Mouse (Mus musculus) ES-E14 (cell line): ENCODE measurements at regions not wholly inside any gene's neighbourhood (a gene's known extent, or its start where the extent isn't known, plus 50 kb on each side); places are given as distances from the start of the nearest gene placed in this dataset.

Experiments used
- HCFC1 ChIP-seq: IDR thresholded peaks from 2 replicates; pipeline ENCODE4 v1.6.1; 2012; ENCODE audit warnings: low read length, inconsistent platforms, borderline replicate concordance; ENCODE audit not compliant: insufficient read depth
- MAFK ChIP-seq: IDR thresholded peaks from 2 replicates; pipeline ENCODE4 v1.6.1; 2014; ENCODE audit warnings: mild to moderate bottlenecking, low read depth, low read length, inconsistent platforms; ENCODE audit not compliant: insufficient read depth
- ZC3H11A ChIP-seq: IDR thresholded peaks from 2 replicates; pipeline ENCODE4 v1.6.1; 2012; ENCODE audit warnings: low read depth, mild to moderate bottlenecking, inconsistent platforms, low read length, borderline replicate concordance

DNA sequence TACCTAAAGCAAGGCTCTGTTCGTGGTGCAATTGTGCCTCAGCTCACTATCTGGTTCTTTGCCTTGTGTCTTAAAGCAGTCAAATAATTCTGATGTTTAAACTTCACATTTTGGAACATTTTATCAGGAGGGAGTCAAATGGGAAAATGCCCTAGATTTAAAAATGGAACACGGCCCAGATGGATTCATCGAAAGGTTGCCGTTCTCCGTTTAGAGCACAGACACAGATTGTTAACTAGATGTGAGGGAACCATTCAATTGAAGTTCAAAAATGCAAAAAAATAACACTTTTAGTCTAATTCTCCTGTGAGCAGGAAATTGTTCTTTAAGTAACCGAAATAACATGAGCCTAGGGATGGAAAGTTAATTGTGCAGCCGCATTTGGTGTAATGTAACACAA is 858.2 kb upstream of the Prmt6 start:
- TF ChIP-seq MAFK (no peak), HCFC1 (no peak), ZC3H11A (no peak)
